Mouse (Mus musculus): ENCODE measurements around the gene Dnajb14.
"Not testable (repeated sequence)": the region's sequence is repeated elsewhere in the genome, so short reads cannot be mapped to it uniquely, and the experiment has no call there.

Dnajb14 gene

DNA sequence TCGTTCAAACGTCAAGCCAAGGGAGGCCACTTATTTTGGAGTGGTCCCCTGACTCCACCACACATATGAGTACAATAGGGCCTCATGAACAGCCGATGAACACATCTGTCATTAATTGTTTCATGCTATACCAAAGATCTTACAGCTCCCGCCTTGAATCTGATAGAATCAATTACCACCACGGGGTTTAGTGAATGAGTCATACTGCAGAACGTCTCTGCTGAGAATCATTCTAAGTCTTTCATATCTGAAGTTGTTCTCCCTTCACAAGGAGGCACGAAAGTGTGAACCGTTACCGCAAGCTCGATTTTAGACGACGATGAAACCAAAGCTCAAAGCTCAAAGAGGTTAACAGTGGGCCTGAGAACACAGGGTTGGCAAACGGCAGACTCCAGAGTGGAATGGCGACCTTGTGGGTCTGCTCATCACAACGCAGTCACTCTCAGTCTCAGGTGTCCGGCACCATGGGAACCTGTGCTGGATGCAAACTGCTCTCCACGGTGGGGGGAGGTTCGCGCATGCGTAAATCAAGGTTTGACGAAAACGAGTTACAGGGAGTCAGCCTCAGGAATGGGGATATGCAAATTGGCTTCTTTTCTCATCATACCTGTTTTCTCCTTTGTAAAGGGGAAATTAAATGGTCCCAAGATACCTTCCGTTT is 86.9 kb downstream of the Dnajb14 start:
- no peak for DNase-seq

DNA sequence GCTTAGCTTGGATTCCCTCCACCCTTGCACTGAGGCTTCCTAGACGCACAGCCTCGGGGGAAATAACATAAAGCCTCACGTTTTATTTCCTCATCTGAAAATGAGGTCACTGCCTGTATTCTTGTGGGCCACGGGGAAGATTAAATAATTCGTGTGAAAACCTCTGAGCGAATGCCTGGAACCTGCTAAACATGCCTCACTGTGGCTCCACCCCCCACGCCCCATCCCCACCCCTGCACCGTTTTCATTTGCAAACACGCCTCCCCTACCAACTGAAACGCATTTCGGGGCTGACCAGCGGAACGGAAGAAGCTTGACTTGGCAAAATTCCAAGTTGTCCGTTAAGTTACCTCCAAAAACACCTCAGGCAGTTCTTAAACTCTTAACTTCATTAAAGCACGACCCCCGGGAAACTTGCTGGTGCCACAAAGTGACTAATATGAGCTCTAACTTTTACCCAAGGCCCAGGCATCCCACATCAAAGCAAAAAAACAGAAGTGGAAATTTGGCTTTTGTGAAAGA is 88.1 kb downstream of the Dnajb14 start:
- DNase-seq = no peak

DNA sequence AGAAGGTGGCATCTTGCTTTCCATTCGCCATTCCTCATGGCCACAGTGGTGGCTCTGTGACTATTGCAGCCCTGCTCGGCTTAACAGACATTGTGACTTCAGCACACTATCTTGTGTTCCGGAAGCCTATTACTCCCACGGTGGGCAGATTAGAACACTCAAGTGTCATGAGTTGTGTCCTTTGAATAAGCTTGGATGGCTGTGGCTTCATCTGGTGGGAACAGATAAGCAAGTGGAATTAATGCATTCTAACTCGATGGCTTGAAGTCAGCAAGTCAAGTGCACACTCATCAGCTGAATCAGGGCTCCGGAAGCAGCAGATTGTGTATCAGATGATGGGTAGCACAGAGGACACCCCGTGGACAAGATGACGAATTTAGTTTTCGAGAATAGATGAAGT is 90.4 kb downstream of the Dnajb14 start:
- DNase-seq = no peak

DNA sequence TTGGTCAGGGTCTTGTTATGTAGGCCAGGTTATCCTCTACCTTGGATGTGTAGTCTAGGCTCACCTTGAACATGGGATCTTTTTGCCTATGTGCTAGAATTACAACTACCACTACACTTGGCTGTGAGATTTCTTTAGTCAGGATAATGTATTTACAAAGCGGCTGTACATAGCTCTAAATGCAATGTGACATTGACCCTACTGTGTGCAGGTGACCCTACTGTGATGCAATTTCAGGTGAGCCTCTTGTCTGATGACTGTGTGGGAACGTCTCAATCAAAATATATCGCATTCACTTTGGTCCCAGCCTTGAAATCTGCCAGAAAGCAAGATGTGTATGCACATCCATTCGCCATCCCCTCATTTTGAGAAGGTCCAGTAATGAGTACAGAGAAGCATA is 90.9 kb downstream of the Dnajb14 start:
- DNase-seq = no peak

DNA sequence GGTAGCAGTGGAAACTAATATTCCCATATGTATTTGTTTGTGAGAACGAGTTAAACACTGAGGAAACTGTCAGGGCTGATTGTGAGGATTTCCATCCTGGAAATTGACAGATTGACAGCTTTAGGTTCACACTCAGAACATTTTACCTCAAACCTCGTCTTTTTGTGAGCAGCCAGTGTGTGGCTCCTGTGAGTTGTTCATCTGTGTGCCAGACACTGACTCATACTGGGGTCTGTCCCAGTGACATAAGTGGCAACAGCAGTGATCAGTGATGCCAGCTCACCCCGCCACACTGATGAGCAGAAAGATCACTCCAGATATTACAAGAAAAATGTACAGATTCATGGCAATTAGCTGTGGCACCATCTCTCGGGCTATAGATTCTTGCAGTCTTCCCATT is 92.0 kb downstream of the Dnajb14 start:
- no peak for DNase-seq

DNA sequence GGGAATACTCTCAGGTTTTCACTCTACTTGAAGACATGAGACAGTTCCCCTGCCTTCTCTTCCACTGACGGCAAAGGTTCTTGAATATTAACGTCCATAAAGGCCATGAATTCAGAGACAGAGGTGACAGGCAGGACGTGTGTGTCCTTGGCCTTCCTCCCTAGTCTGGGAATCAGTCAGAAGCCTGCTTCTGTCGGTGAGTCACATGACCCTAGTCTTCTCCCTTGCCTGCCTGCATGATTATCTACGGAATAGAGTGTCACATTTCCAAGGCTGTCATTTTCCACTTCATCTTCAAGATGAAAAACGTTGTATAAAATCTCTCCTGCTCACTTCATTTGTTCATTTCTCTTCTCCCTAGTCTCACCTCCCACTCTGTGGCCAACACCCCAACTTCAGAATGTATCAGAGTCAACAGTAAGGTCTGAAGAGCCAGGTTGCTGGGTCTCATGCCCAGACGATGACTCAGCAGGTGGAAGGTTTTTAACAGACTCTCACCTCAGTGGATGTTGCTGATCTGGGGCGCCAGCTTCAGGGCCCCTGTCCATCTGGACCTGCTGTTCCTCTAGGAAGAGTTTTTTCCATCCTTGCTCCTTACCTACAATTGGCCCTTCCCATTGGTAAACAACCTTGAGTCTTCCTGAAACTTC is 94.4 kb downstream of the Dnajb14 start:
- no peak for DNase-seq

DNA sequence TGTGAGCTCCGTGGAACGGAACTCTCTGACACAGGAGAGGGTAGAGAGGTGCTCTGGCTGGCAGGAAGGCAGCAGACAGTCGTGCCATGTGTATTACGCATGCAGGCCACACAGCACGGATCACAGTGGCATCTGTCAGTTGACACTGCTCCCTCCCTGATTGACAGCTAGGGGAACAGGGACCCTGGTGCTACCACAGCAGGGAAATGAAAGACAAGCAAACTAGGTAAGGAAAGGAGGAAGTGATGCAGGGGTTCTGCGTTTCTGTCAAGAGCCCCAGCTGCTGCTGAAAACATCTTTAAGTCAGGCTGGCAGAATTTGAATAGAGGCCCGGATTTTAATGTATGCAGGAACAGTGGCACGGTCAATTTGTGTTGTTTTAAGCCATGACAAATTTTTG is 96.0 kb downstream of the Dnajb14 start:
- no peak for DNase-seq

DNA sequence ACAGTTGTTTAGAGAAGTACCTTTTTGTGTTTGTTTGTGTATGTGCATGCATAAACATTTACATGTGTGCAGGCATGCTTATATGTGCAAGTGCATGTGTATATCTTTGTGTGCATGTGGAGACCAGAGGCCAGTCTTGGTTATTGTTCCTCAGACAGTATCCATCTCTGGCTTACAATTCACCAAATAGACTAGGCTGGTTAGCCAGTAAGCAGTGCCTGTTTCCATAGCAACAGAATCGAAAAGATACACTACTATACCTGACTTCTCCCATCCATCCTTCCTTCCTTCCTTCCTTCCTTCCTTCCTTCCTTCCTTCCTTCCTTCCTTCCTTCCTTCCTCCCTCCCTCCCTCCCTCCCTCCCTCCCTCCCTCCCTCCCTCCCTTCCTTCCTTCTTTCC is 96.5 kb downstream of the Dnajb14 start:
- not testable (repeated sequence) for DNase-seq

Data from kidney, postnatal 36 days (tissue).